Mouse (Mus musculus): ENCODE results near the gene Taf5l. TPM values are rescaled to one million over a fixed set of nuclear protein-coding genes. Genes with fewer than 3 reads are reported as not detected.
"Not testable (repeated sequence)": the region's sequence is repeated elsewhere in the genome, so short reads cannot be mapped to it uniquely, and the experiment has no call there.

Taf5l gene
- total RNA-seq (2021), result 10 to 100 TPM; 11.9 to 13.8 TPM
- long read RNA-seq, experiment 1, transcript Taf5l-202 (5 exons, 2,973 nt), result major isoform, 30 of 33 reads
- long read RNA-seq, experiment 1, partial matches to known transcripts, result 2 of 33 reads
- long read RNA-seq, experiment 1, other reads (novel, unspliced or antisense), result 0 of 33 reads
- long read RNA-seq, experiment 2, transcript Taf5l-202 (5 exons, 2,973 nt), result major isoform, 25 of 29 reads
- long read RNA-seq, experiment 2, partial matches to known transcripts, result 3 of 29 reads
- long read RNA-seq, experiment 2, other reads (novel, unspliced or antisense), result 0 of 29 reads

DNA sequence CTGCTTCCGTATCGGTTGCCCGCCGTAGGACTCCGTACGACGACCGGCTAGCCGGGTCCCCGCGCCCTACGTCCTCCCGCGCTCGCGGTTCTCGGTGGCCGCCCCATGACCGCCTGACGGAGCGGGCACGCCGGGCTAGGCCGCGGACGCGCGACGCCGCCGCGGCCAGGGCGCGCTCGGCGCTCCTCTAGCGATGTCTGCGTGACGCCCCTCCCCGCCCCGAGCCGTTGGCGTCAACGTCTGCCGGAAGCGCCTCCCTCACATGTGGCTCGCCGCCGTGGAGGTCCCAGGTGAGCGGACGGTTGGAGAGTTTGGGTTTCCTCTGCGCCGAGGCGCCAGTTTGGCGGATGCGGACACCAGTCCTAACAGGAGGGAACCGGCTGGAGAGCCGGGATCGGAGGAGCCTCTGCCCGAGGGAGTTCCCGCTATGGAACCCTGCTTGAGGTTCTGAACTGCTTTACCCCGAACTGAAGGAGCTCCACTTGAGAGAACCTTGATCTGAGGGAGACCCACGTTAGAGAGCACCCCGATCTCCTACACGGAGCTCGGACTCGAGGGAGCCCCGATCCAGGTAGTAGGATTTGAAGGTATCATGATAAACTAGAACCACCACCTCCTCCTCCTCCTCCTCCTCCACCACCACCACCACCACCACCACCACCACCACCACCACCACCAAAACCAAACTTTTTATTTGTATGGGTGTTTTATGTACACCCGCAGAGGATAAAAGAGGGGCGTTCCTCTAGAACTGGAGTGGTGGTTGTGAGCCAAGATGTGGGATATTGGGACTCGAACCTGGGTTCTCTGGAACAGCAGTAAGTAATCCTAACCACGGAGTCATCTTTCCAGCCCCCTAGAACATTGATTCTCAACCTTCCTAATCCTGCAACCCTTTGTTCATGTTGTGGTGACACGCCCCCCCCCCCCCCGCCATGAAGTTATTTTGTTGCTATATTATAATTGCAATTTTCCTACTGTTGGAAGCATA is at the start of gene Taf5l, which contains the start of gene Urb2:
Gene Taf5l (minus strand): TSS at position 161 of the 991 bp plus-strand sequence.
Gene Urb2 (plus strand): TSS at position 272 of the 991 bp plus-strand sequence.
- DNase-seq (ENCODE audit: low spot score), result peak; percentile 93

DNA sequence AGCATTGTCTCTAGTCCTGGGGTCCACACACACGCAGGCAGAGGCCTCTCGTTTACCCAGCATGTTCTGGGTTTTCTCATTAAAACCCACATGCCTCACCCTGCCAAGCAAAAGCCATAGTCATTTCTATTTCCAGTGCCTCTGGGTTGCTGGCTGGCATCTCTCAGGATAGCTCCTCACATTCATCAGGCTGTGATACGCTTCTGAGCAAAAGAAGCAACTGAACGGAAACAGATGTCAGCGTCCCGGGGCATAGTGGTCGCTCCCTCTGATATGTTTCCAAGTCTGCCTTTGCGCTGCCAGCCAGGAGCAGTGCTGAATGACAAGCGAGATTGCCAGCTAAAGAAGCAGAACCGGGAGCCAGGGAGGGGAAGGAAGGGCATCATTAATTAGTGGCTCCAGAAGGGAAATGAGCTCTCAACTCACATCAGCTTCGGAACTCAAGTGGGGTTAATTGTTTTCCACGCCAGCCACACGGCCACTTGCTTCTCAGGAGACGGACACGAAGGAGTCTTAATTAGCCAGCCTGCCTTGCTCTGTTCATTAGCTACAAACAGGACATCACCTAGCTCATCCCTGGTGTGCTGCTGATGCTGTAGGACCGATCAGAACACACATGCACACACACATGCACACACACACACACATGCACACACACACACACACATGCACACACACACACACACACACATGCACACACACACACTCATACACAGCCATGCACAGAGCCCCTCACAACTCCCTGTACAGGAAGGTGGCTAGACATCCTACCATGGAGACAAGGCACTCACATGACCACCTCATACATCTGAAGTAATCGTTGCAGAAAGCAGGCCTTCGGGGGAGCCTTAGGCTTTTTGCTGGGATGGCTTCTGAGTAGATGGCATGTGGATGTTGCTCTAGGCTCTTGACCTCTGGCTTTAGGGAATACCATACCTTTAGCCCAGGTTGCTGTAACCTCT is 49.4 kb upstream of the Taf5l start:
- no peak for DNase-seq (ENCODE audit: low spot score)

GRCm38 (mm10) chr8:124067059-124067750 is 46.0 kb upstream of the Taf5l start:
- no peak for DNase-seq (ENCODE audit: low spot score)

GRCm38 (mm10) chr8:124066325-124067058 is 45.3 kb upstream of the Taf5l start:
- DNase-seq (ENCODE audit: low spot score), result peak; percentile 14

- no peak for DNase-seq (ENCODE audit: low spot score)
Observed at GRCm38 (mm10) chr8:124056832-124057655, 35.8 kb upstream of the Taf5l start.

- no peak for DNase-seq (ENCODE audit: low spot score)
Observed at GRCm38 (mm10) chr8:124052568-124052967, 31.4 kb upstream of the Taf5l start.

DNA sequence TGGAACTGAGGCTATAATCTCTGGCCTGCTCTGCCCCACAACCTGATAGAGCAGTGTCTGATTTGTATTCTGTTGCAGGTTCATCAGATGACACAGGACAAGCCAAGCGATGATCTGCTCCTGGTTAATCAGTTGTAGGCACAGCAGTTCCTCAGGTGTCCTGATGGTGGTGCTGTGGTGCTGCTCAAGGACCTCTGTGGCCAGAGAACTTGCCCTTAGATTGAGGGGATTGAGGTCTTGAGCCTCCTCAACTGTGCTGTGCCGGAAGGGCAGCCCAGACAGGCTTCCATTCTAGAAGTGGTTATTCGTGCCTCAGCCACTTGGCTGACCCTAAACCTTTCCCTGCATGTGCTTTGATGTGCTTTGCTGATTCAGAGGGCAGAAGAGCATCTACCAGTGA is 30.9 kb upstream of the Taf5l start:
- DNase-seq (ENCODE audit: low spot score), result peak; percentile 67

GRCm38 (mm10) chr8:124045856-124046255 is 24.7 kb upstream of the Taf5l start:
- peak; percentile 12 for DNase-seq (ENCODE audit: low spot score)

GRCm38 (mm10) chr8:124044931-124045330 is 23.7 kb upstream of the Taf5l start:
- no peak for DNase-seq (ENCODE audit: low spot score)

DNA sequence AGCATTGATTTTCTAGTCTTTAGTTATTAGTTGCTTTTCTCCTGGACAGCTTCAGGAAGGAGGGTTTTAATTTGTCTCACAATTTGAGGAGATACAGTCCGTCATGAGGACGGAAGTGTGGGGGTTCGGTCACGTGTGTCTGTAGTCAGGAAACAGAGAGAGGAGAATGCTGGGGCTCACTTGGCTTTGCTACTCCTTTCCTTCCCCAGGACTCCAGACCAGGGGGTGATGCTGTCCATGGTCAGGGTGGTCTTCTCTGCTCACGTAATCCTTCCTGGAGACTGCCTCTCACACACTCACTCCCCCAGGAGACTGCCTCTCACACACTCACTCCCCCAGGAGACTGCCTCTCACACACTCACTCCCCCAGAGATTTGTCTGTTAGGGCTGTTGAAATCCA is 23.2 kb upstream of the Taf5l start:
- DNase-seq (ENCODE audit: low spot score), result no peak

DNA sequence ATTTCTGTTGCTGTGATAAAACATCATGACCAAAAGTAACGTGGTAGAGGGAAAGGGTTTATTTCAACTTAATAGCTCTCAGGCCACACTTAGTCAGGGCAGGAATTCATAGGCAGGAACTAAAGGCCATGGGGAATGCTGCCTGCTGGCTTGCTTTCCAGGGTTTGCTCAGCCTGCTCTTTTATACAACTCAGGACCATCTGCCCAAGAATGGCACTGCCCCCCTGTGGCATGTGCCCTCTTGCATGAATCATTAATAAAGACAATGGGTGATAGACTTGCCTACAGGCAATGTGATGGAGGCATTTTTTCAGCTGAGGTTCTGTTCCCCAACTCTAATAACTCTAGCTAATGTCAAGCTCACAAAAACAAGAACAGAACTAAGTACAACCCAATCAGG is 21.0 kb upstream of the Taf5l start:
- no peak for DNase-seq (ENCODE audit: low spot score)

GRCm38 (mm10) chr8:124039351-124039750 is 18.2 kb upstream of the Taf5l start:
- DNase-seq (ENCODE audit: low spot score), result no peak

- no peak for DNase-seq (ENCODE audit: low spot score)
Observed at GRCm38 (mm10) chr8:124038121-124038520, 16.9 kb upstream of the Taf5l start.

- DNase-seq (ENCODE audit: low spot score), result no peak
Observed at GRCm38 (mm10) chr8:124033400-124033799, 12.2 kb upstream of the Taf5l start.

GRCm38 (mm10) chr8:124027831-124028230 is 6.6 kb upstream of the Taf5l start:
- peak; percentile 26 for DNase-seq (ENCODE audit: low spot score)

DNA sequence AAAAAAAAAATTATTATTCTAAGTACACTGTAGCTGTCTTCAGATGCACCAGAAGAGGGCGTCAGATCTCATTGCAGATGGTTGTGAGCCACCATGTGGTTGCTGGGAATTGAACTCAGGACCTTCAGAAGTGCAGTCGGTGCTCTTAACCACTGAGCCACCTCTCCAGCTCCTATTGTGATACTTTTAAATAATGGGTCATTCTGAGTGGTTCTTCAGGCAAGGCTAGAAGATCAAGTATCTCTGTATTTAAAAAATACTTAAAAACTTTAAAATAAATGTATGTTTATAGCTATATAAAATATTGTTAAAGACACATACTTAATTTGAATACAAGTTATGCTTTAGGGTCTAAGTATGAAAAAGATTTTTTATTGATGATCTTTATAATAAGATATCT is 5.1 kb upstream of the Taf5l start:
- DNase-seq (ENCODE audit: low spot score), result not testable (repeated sequence)

- DNase-seq (ENCODE audit: low spot score), result peak; percentile 29
Observed at GRCm38 (mm10) chr8:124020439-124021236, 559 bp downstream of the Taf5l start.

DNA sequence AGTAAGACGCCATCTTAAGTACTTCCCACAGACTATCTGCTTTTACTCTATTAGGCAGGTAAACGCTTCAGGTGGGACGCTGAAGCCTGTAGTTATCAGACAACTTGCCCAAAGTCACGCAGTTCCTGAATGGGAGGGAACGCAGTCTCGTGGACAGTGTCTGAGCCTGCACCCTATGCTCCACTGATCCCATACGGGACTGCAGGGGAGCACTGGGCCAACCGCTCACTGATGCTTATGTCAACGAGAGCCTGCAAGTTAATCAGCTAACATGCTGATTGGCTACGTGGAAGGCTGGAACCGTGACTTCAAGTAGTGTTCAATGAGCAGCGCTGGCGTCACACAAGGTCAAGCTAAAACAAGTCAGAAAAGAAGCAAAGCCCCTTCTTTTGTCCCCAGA is 1.4 kb downstream of the Taf5l start:
- DNase-seq (ENCODE audit: low spot score), result no peak
